Mouse (Mus musculus) midbrain, embryonic 16.5 days (tissue): ENCODE measurements around the gene Map3k5. TPM values are rescaled to one million over a fixed set of nuclear protein-coding genes. Genes with fewer than 3 reads are reported as not detected.
A peak's percentile ranks its signal among the peaks of the same experiment; 100 is the strongest.

Source experiments
- ATAC-seq: fragments of 200-750 bp; cut with Nextera tagmentation; 2 replicates; pipeline ENCODE4 v1.8.0; 2017; ENCODE audit warnings: moderate TSS enrichment
- H3K27ac ChIP-seq: fragments of 300-500 bp; sonication (generic); 2 replicates; pipeline ENCODE4 v1.5.1; 2014; ENCODE audit warnings: mild to moderate bottlenecking, low read length, mixed read lengths
- H3K27me3 ChIP-seq: fragments of 300-500 bp; sonication (generic); 2 replicates; pipeline ENCODE4 v1.6.1; 2014; ENCODE audit warnings: low read depth, low read length, mixed read lengths; ENCODE audit not compliant: control insufficient read depth, insufficient read depth
- H3K36me3 ChIP-seq: fragments of 300-500 bp; sonication (generic); 2 replicates; pipeline ENCODE4 v1.6.1; 2014; ENCODE audit warnings: mild to moderate bottlenecking, low read length, moderate library complexity, mixed read lengths; ENCODE audit not compliant: control insufficient read depth, insufficient read depth
- H3K4me1 ChIP-seq: fragments of 300-500 bp; sonication (generic); 2 replicates; pipeline ENCODE4 v1.6.1; 2014; ENCODE audit warnings: mild to moderate bottlenecking, low read length, mixed read lengths; ENCODE audit not compliant: control insufficient read depth, insufficient read depth
- H3K4me2 ChIP-seq: fragments of 300-500 bp; sonication (generic); 2 replicates; pipeline ENCODE4 v1.6.1; 2014; ENCODE audit warnings: mild to moderate bottlenecking, low read length, mixed read lengths
- H3K4me3 ChIP-seq: fragments of 300-500 bp; sonication (generic); 2 replicates; pipeline ENCODE4 v1.5.1; 2014; ENCODE audit warnings: low read depth, mild to moderate bottlenecking, low read length, moderate library complexity, mixed read lengths
- H3K9ac ChIP-seq: fragments of 300-500 bp; sonication (generic); 2 replicates; pipeline ENCODE4 v1.6.1; 2014; ENCODE audit warnings: low read depth, low read length, mixed read lengths
- H3K9me3 ChIP-seq: fragments of 300-500 bp; sonication (generic); replicated peaks from 2 replicates; pipeline ENCODE4 v1.6.1; 2014; ENCODE audit warnings: mild to moderate bottlenecking, low read length, mixed read lengths; ENCODE audit not compliant: control insufficient read depth, poor library complexity, severe bottlenecking
- WGBS: fragments of 180-500 bp; shearing (Covaris S2); extraction: QIAGEN DNeasy Blood & Tissue Kit; methylation state at CpG from one replicate; pipeline ENCODE4 v1.1.7; 2014; 5-methylcytosine and 5-hydroxymethylcytosine counted together
- polyA plus RNA-seq: library from polyadenylated mRNA; unstranded; fragments of >200 nt; fragmentation: Nextera tagmentation; extraction: Ambion mirVana; gene quantifications from 2 replicates; pipeline ENCODE4 v1.2.1, GENCODE M21; 2015

Map3k5 gene
- polyA plus RNA-seq, result 1.1 and 1.2 TPM in 2 replicates

DNA sequence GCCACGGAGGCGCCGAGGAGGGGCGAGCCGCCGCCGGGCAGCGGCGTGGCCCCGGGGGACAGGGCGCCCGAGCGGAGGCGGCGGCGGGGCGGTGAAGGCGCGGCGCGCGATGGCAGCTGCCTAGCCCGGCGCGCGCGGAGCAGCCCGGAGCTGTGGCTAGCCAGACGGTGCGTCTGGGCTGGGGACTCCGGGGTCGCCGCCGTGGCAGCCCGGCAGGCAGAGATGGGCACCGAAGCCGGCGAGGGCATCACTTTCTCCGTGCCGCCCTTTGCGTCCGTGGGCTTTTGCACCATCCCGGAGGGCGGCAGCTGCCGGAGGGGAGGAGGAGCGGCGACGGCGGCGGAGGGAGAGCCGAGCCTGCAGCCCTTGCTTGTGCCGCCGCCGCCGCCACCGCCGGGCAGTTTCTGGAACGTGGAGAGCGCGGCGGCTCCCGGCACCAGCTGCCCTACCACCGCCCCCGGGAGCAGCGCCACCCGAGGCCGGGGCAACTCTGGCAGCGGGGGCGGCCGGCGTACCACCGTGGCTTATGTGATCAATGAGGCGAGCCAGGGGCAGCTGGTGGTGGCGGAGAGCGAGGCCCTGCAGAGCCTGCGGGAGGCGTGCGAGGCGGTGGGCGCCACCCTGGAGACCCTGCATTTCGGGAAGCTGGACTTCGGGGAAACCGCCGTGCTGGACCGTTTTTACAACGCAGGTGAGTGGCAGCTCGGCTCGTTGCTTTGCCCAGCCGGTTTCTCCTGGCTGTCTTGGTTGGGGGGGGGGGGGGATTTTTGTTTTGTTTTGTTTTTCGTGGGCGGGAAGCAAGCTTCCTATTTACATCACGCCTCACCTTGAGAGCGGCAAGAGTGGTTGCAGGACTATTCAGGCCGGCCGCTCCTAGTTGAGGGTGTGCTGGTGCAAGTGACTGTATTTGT, at the start of gene Map3k5:
TSS of gene Map3k5 (plus strand) at position 89 of the 911 bp plus-strand sequence.
- peak within 1 kb of the TSS; percentile 80 for H3K4me3 ChIP-seq
- no peaks in the 10 kb centered on the region for H3K9me3 ChIP-seq
- H3K27me3 ChIP-seq, result peaks cover 7% of the 10 kb centered on the region; the same call in 1 of the 2 replicates
- H3K36me3 ChIP-seq, result no peaks in the 10 kb centered on the region
- H3K4me1 ChIP-seq, result peaks cover 7% of the 10 kb centered on the region
- peak within 1 kb of the TSS; percentile 72 for H3K27ac ChIP-seq
- H3K4me2 ChIP-seq, result peak within 1 kb of the TSS; percentile 88
- peak; percentile 86 for ATAC-seq
- peak within 1 kb of the TSS; percentile 86 for H3K9ac ChIP-seq
- under 1% methylated on average over 74 of the region's 95 CpGs for WGBS

DNA sequence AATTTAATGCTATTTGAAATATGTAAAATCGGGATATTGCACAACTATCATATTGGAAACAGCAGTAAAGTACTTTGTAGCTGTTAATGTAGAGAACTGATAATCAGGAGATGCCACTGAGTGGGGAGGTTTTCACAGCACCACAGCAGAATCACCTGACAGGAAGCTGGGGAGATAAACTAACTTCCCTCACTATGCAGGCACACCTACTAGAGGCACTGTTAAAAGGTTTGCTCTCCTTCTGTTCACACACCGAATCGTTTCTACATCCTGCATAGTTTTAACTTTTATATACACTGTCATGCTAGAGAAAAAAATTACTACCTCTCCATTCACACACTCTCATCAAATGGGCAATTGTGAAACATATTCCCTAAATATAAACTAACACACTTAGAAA, 48.0 kb upstream of the Map3k5 start:
- Histone ChIP-seq H3K4me1 (no peaks in the 10 kb centered on the region), H3K27ac (no peak overlapping the region), H3K36me3 (no peaks in the 10 kb centered on the region), H3K4me3 (no peak overlapping the region), H3K4me2 (no peak overlapping the region), H3K9me3 (no peaks in the 10 kb centered on the region), H3K9ac (no peak overlapping the region), H3K27me3 (no peaks in the 10 kb centered on the region)
- ATAC-seq, result no peak
- 94% methylated on average over 3 of the region's 3 CpGs for WGBS

DNA sequence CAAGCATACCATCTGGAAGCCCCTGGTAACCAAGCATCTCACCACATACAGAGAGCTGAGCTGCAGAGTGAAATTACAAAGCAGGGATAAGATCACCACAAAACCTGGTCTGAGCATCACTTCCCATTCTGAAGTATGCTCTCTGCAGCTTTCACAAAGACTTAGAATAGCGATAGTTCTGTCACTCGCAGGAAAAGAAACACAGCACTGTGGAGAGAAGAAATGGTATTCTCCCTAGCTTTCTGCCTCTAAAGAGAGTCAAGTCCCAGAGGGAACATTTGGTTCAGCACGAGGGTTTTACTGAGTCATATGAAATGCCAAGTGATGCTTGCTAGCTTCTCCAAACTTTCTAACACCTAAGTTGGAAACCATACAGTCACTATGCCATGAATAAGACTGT, 44.4 kb upstream of the Map3k5 start:
- Histone ChIP-seq H3K36me3 (no peaks in the 10 kb centered on the region), H3K27me3 (no peaks in the 10 kb centered on the region), H3K27ac (no peak overlapping the region), H3K4me3 (no peak overlapping the region), H3K9me3 (no peaks in the 10 kb centered on the region), H3K4me1 (no peaks in the 10 kb centered on the region), H3K4me2 (no peak overlapping the region), H3K9ac (no peak overlapping the region)
- ATAC-seq, result no peak
- WGBS, result 68% methylated on average over 3 of the region's 3 CpGs

DNA sequence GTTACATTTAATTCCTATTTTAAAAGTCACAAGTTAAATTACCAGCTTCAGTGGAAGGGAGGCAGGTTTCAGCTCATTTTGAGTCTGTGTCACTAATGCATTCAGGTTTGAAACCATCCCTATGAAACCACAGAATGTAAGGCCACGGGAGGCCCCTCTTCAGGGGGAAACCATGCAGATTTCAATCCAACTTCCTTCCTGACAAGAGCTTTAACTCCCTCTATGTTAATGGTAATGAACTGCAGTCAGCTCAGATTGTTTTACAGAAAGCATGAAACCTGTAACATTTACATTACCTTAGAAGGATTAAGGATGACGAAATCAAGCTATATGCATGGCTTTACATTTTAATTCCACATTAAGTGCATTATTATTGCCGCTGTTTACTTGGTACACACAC, 42.6 kb upstream of the Map3k5 start:
- no peaks in the 10 kb centered on the region for H3K9me3 ChIP-seq
- H3K27ac ChIP-seq, result no peak overlapping the region
- no peaks in the 10 kb centered on the region for H3K4me1 ChIP-seq
- no peak overlapping the region for H3K4me2 ChIP-seq
- 41% methylated on average over 3 of the region's 3 CpGs for WGBS
- no peak for ATAC-seq
- no peak overlapping the region for H3K9ac ChIP-seq
- H3K4me3 ChIP-seq, result no peak overlapping the region
- H3K27me3 ChIP-seq, result no peaks in the 10 kb centered on the region
- H3K36me3 ChIP-seq, result no peaks in the 10 kb centered on the region

DNA sequence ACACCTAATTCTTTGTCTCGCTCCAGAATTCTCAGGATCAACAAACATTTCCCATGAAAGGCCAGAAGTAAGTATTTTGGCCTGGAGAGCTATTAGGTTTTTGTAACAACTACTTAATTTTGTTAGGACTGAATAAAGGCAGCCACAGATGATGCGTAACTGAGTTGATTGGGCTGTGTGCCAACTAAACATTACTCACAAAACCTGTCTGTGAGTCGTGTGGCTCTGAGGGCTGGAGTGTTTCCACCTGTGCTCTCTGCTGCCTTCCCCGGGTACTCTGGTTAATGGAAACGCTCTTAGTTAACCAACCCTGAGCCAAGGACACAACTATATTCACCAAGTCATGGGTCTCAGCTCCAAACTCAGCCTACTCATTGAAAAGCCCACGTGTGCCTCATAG, 41.1 kb upstream of the Map3k5 start:
- Histone ChIP-seq H3K36me3 (no peaks in the 10 kb centered on the region), H3K4me1 (no peaks in the 10 kb centered on the region), H3K4me3 (no peak overlapping the region), H3K27ac (no peak overlapping the region), H3K9me3 (no peaks in the 10 kb centered on the region), H3K4me2 (no peak overlapping the region), H3K27me3 (no peaks in the 10 kb centered on the region), H3K9ac (no peak overlapping the region)
- no peak for ATAC-seq
- 83% methylated on average over 6 of the region's 6 CpGs for WGBS

DNA sequence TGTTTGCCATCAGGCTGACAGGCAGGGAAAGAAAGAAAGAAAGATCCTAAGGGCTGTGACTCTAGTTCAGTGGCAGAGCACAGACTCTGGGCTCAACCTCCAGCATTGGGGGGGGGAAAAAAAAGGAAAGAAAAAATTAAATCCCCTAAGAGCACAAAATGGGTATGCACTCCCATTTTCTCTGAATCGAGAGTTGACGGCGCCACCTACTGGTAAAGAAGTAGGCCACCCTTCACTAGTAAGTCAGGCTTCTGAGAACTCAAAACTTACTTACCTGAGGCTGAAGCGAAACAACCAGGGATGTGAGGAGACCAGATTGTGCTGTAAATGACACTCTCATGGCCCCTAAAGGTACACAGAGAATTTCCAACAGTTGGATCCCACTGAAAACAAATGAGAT, 40.3 kb upstream of the Map3k5 start:
- WGBS, result 17% methylated on average over 4 of the region's 4 CpGs
- Histone ChIP-seq H3K9me3 (no peaks in the 10 kb centered on the region), H3K4me2 (no peak overlapping the region), H3K27ac (no peak overlapping the region), H3K27me3 (no peaks in the 10 kb centered on the region), H3K9ac (no peak overlapping the region), H3K4me1 (no peaks in the 10 kb centered on the region), H3K4me3 (no peak overlapping the region), H3K36me3 (no peaks in the 10 kb centered on the region)
- ATAC-seq, result peak; percentile 39; the same call in 1 of the 2 replicates

DNA sequence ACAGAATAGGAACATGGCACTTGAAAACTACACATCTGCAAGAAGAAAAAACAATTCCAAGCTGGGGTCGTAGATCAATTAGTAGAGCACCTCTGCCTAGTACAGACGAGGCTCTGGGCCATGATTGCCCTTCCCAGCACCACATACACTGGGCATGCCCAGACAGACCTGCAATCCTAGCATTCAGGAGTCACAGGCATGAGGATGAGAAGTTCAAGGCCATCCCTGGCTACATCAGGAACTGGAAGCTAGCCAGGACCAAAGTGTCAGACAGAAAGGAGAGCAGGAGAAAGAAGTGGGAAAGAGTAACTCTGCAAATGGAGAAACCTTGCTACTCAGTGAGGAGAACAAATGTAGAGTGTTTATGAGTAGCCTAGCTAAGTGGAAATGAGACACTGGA, 34.1 kb upstream of the Map3k5 start:
- Histone ChIP-seq H3K4me1 (no peaks in the 10 kb centered on the region), H3K27me3 (no peaks in the 10 kb centered on the region), H3K9me3 (no peaks in the 10 kb centered on the region), H3K4me3 (no peak overlapping the region), H3K36me3 (no peaks in the 10 kb centered on the region), H3K9ac (no peak overlapping the region), H3K27ac (no peak overlapping the region), H3K4me2 (no peak overlapping the region)
- ATAC-seq, result no peak
- WGBS, result 79% methylated on average over 2 of the region's 2 CpGs

DNA sequence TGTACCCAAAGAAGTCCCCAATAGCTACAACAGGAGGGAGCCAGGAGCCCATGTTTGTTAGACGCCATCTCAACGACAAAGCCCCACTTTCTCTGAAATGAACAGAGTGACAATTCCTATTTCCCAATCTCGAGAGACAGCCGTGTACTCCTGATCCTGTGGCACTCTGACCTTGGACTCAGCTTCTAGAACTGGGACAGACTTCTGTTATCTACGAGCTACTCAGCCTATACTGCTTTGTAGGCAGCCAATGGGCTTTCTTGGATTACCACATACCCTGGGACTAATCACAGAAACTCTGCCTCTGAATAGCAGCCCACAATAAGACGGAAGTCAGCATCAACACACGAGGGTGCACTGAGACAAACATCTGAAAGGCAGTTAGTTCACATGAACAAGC, 32.3 kb upstream of the Map3k5 start:
- no peak for ATAC-seq
- 77% methylated on average over 7 of the region's 7 CpGs for WGBS
- H3K4me2 ChIP-seq, result no peak overlapping the region

DNA sequence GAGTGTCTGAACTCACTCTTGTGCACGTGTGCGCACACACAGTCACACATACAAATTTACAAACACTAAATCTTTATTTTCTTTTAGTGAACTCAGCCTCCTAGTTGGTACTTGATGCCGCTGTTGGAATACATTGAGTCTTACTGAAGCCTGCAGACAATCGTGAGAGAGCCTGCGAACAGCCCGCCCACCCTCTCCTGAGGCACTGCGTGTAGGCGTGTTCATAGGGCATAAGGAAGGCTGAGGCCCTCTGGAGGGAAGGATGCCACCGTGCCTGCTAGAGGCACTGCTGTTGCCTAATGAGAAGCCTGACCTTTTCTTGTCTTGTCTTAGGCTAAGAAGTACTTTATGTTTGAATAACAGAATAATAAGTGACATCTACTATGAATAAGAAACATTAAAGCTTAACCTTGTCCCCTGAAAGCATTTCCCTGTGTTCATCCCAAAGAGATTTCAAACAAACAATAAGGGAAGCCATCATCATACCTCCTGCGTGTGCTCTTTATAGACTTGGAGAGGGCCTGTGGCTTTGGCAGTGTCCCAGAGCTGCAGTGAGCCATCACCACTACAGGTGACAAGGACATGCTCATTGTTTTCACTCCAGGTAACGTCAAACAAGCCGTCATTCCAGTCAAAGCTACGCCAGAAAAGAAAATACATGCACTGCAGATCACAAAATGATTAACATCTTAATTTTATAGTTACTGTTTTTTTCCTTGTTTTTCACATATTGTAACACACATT, 30.0 kb upstream of the Map3k5 start:
- Histone ChIP-seq H3K27ac (no peak overlapping the region), H3K4me1 (no peaks in the 10 kb centered on the region; the same call in 1 of the 2 replicates), H3K9me3 (no peaks in the 10 kb centered on the region), H3K36me3 (no peaks in the 10 kb centered on the region), H3K4me2 (no peak overlapping the region), H3K27me3 (no peaks in the 10 kb centered on the region), H3K9ac (no peak overlapping the region), H3K4me3 (no peak overlapping the region)
- 82% methylated on average over 13 of the region's 13 CpGs for WGBS
- ATAC-seq, result no peak

More for the DNA sequence above, 32.3 kb upstream of the Map3k5 start:
- Histone ChIP-seq H3K9me3 (no peaks in the 10 kb centered on the region), H3K4me1 (no peaks in the 10 kb centered on the region; the same call in 1 of the 2 replicates), H3K36me3 (no peaks in the 10 kb centered on the region), H3K27me3 (no peaks in the 10 kb centered on the region), H3K4me3 (no peak overlapping the region), H3K9ac (no peak overlapping the region), H3K27ac (no peak overlapping the region)
